8 mouse cellular contexts compared by ENCODE assay signal in the genomic region with DNA sequence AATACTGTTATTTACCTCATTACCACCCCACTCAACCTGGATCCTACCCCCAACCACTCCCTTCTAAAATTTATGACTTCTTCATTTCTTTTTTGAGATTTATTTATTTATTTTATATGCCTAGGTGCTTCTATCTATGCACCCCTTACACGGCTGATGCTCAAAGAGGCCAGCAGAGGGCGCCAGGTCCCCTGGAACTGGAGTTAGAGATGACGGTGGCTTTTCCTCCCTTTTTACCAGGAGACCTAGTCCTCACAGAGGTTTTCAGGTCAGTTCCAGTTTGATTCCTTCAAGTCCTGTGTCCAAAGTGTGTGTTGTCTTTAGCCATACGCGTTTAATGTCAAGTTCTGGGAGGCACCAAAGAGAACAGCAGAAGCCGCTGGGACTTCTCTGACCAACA. TPM values are rescaled to one million over a fixed set of nuclear protein-coding genes. Genes with fewer than 3 reads are reported as not detected.
A peak's percentile ranks its signal among the peaks of the same experiment; 100 is the strongest.
DNase-seq lines count a peak whose midpoint lies in the region; ATAC-seq lines count a peak whose summit lies in the region.

No protein-coding gene starts in this region.

- DNase-seq in heart, adult 18-20 months, result peak; percentile 45 to 64
- DNase-seq in 3T3-L1 (ENCODE audit: low read depth, low spot score) (peak; percentile 82), ZHBTc4 (ENCODE audit: low read depth, low spot score) (peak; percentile 82)
- DNase-seq in embryo, embryonic 11 days, result peak; percentile 78
- peak; percentile 69 for DNase-seq in kidney, postnatal 14 days
- peak; percentile 9 to 67 for DNase-seq in thymus, postnatal 10 days (ENCODE audit: low spot score in 2 of 2)

- no peak overlapping the region for H3K27ac ChIP-seq in heart, embryonic 12.5 days (ENCODE audit: poor library complexity, severe bottlenecking)

- H3K9ac ChIP-seq in heart, embryonic 12.5 days, result no peak overlapping the region

- peaks cover 15% of the 10 kb centered on the region; the same call in 1 of the 2 replicates for H3K27me3 ChIP-seq in heart, embryonic 12.5 days (replicated peaks)

- WGBS in heart, embryonic 12.5 days, result 18% methylated on average over 6 of the region's 6 CpGs

- no peaks in the 10 kb centered on the region for H3K4me1 ChIP-seq in heart, embryonic 12.5 days (replicated peaks)

- no peaks in the 10 kb centered on the region for H3K9me3 ChIP-seq in heart, embryonic 12.5 days (replicated peaks)

- H3K36me3 ChIP-seq in heart, embryonic 12.5 days, result no peaks in the 10 kb centered on the region

- no peak for ATAC-seq in heart, embryonic 12.5 days (ENCODE audit: insufficient number of reproducible peaks, low FRiP score)
- peak; percentile 37; the same call in 1 of the 2 replicates for ATAC-seq in megakaryocyte progenitor cell, adult 5-6 weeks (replicated peaks; ENCODE audit: poor library complexity)

- no peak overlapping the region for H3K4me2 ChIP-seq in heart, embryonic 12.5 days

- no peak overlapping the region for H3K4me3 ChIP-seq in heart, embryonic 12.5 days

RNA-seq across cellular contexts. Expression of a gene that starts 3.6 kb away (rescaled TPM):
- 10 to 100 TPM; 13.6 to 14.9 TPM for total RNA-seq in heart, adult 18-20 months (2021)
- 11.9 and 13.1 TPM in 2 replicates for polyA plus RNA-seq in heart, embryonic 12.5 days (2016; fragmentation: Nextera tagmentation; extraction: Ambion mirVana)
- total RNA-seq in megakaryocyte progenitor cell, adult 5-6 weeks (2015), result 58.2 and 69.6 TPM in 2 replicates
- 47.0 and 49.0 TPM in 2 replicates for total RNA-seq in megakaryocyte progenitor cell, adult 5-6 weeks (2017)
